Mouse (Mus musculus) hindbrain, embryonic 14.5 days (tissue): ENCODE data around the gene Hmgb4. TPM values are rescaled to one million over a fixed set of nuclear protein-coding genes. Genes with fewer than 3 reads are reported as not detected.

Experiments
- ATAC-seq: fragments of 200-750 bp; cut with Nextera tagmentation; 2 replicates; pipeline ENCODE4 v1.8.0; 2017; ENCODE audit warnings: moderate number of reproducible peaks, mild to moderate bottlenecking, moderate TSS enrichment, moderate library complexity; ENCODE audit not compliant: low FRiP score
- DNase-seq: peaks from one replicate; pipeline ENCODE4 v3.0.0-alpha.2; 2015; ENCODE audit warnings: low spot score
- H3K27ac ChIP-seq: fragments of 300-500 bp; sonication (generic); 2 replicates; pipeline ENCODE4 v1.5.1; 2014; ENCODE audit warnings: mild to moderate bottlenecking, moderate library complexity
- H3K27me3 ChIP-seq: fragments of 300-500 bp; sonication (generic); 2 replicates; pipeline ENCODE4 v1.6.1; 2014; ENCODE audit warnings: mild to moderate bottlenecking, low read length, mixed read lengths; ENCODE audit not compliant: control insufficient read depth, insufficient read depth
- H3K36me3 ChIP-seq: fragments of 300-500 bp; sonication (generic); replicated peaks from 2 replicates; pipeline ENCODE4 v1.6.1; 2014; ENCODE audit not compliant: control insufficient read depth, insufficient read depth
- H3K4me1 ChIP-seq: fragments of 300-500 bp; sonication (generic); replicated peaks from 2 replicates; pipeline ENCODE4 v1.6.1; 2014; ENCODE audit warnings: antibody characterized with exemption, low read length, mixed read lengths; ENCODE audit not compliant: control insufficient read depth, insufficient read depth
- H3K4me2 ChIP-seq: fragments of 300-500 bp; sonication (generic); replicated peaks from 2 replicates; pipeline ENCODE4 v1.6.1; 2014; ENCODE audit warnings: mild to moderate bottlenecking, moderate library complexity
- H3K4me3 ChIP-seq: fragments of 300-500 bp; sonication (generic); replicated peaks from 2 replicates; pipeline ENCODE4 v1.5.1; 2014; ENCODE audit warnings: mild to moderate bottlenecking, low read length
- H3K9ac ChIP-seq: fragments of 300-500 bp; sonication (generic); 2 replicates; pipeline ENCODE4 v1.6.1; 2014
- H3K9me3 ChIP-seq: fragments of 300-500 bp; sonication (generic); 2 replicates; pipeline ENCODE4 v1.6.1; 2016; ENCODE audit warnings: low read length; ENCODE audit not compliant: control insufficient read depth
- WGBS: fragments of 180-500 bp; shearing (Covaris S2); extraction: QIAGEN DNeasy Blood & Tissue Kit; methylation state at CpG from one replicate; pipeline ENCODE4 v1.1.7; 2014; 5-methylcytosine and 5-hydroxymethylcytosine counted together
- polyA plus RNA-seq: library from polyadenylated mRNA; unstranded; fragments of >200 nt; fragmentation: Nextera tagmentation; extraction: Ambion mirVana; gene quantifications from 2 replicates; pipeline ENCODE4 v1.2.1, GENCODE M21; 2014

Gene Hmgb4
- polyA plus RNA-seq, 1 experiment from 2014 or later: not detected

- H3K4me2 ChIP-seq: no peak overlapping the region
- no peaks in the 10 kb centered on the region for H3K9me3 ChIP-seq
- ATAC-seq (no peak), DNase-seq (peak; percentile 32)
- no peak overlapping the region for H3K9ac ChIP-seq
- WGBS: 53% methylated on average over 19 of the region's 19 CpGs
- H3K4me3 ChIP-seq: no peak overlapping the region
- peaks cover 20% of the 10 kb centered on the region; the same call in 1 of the 2 replicates for H3K4me1 ChIP-seq
- no peak overlapping the region for H3K27ac ChIP-seq
- no peaks in the 10 kb centered on the region for H3K27me3 ChIP-seq
- H3K36me3 ChIP-seq: no peaks in the 10 kb centered on the region
These were observed 10.2 kb upstream of the Hmgb4 start for GRCm38 (mm10) chr4:128270931-128271330.

GRCm38 (mm10) chr4:128270177-128270576, 9.4 kb upstream of the Hmgb4 start:
- peaks cover 20% of the 10 kb centered on the region; the same call in 1 of the 2 replicates for H3K4me1 ChIP-seq
- no peak overlapping the region for H3K27ac ChIP-seq
- no peak overlapping the region for H3K4me3 ChIP-seq
- H3K36me3 ChIP-seq: no peaks in the 10 kb centered on the region
- no peak overlapping the region for H3K9ac ChIP-seq
- ATAC-seq (no peak), DNase-seq (no peak)
- no peak overlapping the region for H3K4me2 ChIP-seq
- H3K9me3 ChIP-seq: no peaks in the 10 kb centered on the region
- 57% methylated on average over 10 of the region's 10 CpGs for WGBS
- no peaks in the 10 kb centered on the region for H3K27me3 ChIP-seq

DNA sequence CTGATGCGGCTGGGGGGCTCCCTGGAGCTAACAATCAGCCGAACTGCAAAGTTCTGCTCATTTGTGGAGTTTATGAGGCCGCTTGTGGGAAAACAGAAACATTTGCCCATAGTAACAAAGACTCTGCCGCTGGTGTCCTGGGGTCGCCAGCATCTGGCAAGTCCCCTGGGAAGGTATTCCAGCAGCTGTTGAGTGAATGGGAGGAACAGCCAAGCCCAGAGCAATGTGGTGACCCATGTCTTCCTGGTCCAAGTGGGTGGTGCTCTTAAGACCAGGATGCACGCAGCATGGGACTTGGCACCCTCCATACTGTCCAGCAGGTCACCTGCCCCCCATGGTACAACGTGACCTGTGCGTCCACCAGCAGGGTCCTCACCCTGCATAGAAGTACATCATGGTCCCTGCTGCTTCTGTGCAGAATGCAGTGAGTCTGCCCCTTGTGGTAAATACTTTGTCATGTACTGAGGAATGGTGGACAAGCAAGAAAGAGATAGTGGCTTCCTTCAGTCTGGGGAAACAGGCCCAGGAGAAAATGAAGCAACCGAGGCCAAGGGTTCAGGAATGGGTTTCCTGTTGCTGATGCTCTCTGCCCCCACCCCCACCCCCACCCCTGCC, 8.6 kb upstream of the Hmgb4 start:
- Histone ChIP-seq H3K9me3 (no peaks in the 10 kb centered on the region), H3K27me3 (no peaks in the 10 kb centered on the region), H3K27ac (no peak overlapping the region), H3K4me1 (peaks cover 20% of the 10 kb centered on the region; the same call in 1 of the 2 replicates), H3K36me3 (no peaks in the 10 kb centered on the region), H3K4me3 (no peak overlapping the region), H3K4me2 (no peak overlapping the region), H3K9ac (no peak overlapping the region)
- 83% methylated on average over 9 of the region's 9 CpGs for WGBS
- DNase-seq (no peak), ATAC-seq (no peak; the same call in 1 of the 2 replicates)

DNA sequence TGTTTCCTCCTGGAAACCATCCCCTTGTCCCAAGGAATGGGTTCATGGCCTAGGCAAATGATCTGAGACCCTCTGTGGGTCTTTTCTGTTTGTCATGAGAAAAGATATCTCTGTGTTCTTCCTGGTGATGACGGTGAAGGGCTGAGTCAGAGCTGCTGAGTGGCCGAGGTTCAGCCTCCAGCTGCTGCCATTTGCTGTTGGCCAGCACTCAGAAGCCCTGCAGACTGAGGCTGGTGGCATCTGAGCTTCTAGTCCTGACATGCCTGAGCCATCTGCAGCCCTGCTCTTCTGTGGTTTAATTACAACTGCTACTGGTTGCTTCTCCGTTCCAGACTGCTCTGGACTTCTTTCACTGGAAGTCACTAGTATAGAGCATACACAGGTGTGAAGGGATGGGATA, 4.6 kb upstream of the Hmgb4 start:
- H3K27ac ChIP-seq: no peak overlapping the region
- no peaks in the 10 kb centered on the region for H3K9me3 ChIP-seq
- no peak overlapping the region for H3K9ac ChIP-seq
- no peaks in the 10 kb centered on the region for H3K27me3 ChIP-seq
- no peak overlapping the region for H3K4me2 ChIP-seq
- H3K4me1 ChIP-seq: no peaks in the 10 kb centered on the region; the same call in 1 of the 2 replicates
- H3K4me3 ChIP-seq: no peak overlapping the region
- H3K36me3 ChIP-seq: no peaks in the 10 kb centered on the region
- ATAC-seq (no peak), DNase-seq (no peak)
- 75% methylated on average over 3 of the region's 3 CpGs for whole genome bisulfite sequencing

GRCm38 (mm10) chr4:128264491-128264890, 3.7 kb upstream of the Hmgb4 start:
- H3K9ac ChIP-seq: no peak overlapping the region
- H3K4me2 ChIP-seq: no peak overlapping the region
- no peak overlapping the region for H3K4me3 ChIP-seq
- no peak overlapping the region for H3K27ac ChIP-seq
- no peaks in the 10 kb centered on the region for H3K27me3 ChIP-seq
- ATAC-seq: no peak
- no peaks in the 10 kb centered on the region for H3K9me3 ChIP-seq
- no peaks in the 10 kb centered on the region for H3K4me1 ChIP-seq
- no peak for DNase-seq
- WGBS: 91% methylated on average over 5 of the region's 5 CpGs
- H3K36me3 ChIP-seq: no peaks in the 10 kb centered on the region

GRCm38 (mm10) chr4:128259211-128259610, 1.5 kb downstream of the Hmgb4 start:
- WGBS: 89% methylated on average over 5 of the region's 5 CpGs
- Histone ChIP-seq H3K9me3 (no peaks in the 10 kb centered on the region), H3K9ac (no peak overlapping the region), H3K36me3 (no peaks in the 10 kb centered on the region), H3K27ac (no peak overlapping the region), H3K4me2 (no peak overlapping the region), H3K4me3 (no peak overlapping the region), H3K27me3 (no peaks in the 10 kb centered on the region), H3K4me1 (no peaks in the 10 kb centered on the region)
- ATAC-seq: no peak
- DNase-seq: no peak

- ATAC-seq: no peak
- H3K4me1 ChIP-seq: no peaks in the 10 kb centered on the region
- DNase-seq: peak; percentile 51
- no peaks in the 10 kb centered on the region for H3K36me3 ChIP-seq
- H3K9ac ChIP-seq: no peak overlapping the region
- 11% methylated on average over 5 of the region's 5 CpGs for WGBS
- no peaks in the 10 kb centered on the region for H3K9me3 ChIP-seq
- no peak overlapping the region for H3K4me2 ChIP-seq
- H3K27me3 ChIP-seq: no peaks in the 10 kb centered on the region
- no peak overlapping the region for H3K27ac ChIP-seq
- H3K4me3 ChIP-seq: no peak overlapping the region
These were observed 12.1 kb downstream of the Hmgb4 start for GRCm38 (mm10) chr4:128248676-128249075.

DNA sequence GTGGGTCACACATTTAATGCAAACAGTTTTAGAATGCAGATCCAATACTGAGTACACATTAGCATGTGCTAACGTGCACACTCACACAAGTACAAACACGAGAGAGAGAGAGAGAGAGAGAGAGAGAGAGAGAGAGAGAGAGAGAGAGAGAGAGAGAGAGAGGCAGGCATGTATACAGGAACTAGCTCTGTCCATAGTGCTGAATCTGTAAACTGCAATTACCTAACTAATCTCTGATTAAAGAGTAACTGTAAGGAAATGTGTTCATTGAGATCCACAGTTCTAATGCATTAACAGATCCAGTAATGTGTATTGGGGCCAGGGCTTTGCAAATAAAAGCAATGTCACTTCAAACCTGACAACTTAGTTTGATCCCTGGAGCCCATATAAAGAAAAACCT, 15.6 kb downstream of the Hmgb4 start:
- WGBS: 53% methylated on average over 2 of the region's 2 CpGs
- H3K4me1 ChIP-seq: peaks cover 29% of the 10 kb centered on the region
- no peak overlapping the region for H3K9ac ChIP-seq
- no peak overlapping the region for H3K27ac ChIP-seq
- no peaks in the 10 kb centered on the region for H3K27me3 ChIP-seq
- no peaks in the 10 kb centered on the region for H3K36me3 ChIP-seq
- no peaks in the 10 kb centered on the region for H3K9me3 ChIP-seq
- H3K4me2 ChIP-seq: no peak overlapping the region
- H3K4me3 ChIP-seq: no peak overlapping the region
- DNase-seq (no peak), ATAC-seq (no peak)

DNA sequence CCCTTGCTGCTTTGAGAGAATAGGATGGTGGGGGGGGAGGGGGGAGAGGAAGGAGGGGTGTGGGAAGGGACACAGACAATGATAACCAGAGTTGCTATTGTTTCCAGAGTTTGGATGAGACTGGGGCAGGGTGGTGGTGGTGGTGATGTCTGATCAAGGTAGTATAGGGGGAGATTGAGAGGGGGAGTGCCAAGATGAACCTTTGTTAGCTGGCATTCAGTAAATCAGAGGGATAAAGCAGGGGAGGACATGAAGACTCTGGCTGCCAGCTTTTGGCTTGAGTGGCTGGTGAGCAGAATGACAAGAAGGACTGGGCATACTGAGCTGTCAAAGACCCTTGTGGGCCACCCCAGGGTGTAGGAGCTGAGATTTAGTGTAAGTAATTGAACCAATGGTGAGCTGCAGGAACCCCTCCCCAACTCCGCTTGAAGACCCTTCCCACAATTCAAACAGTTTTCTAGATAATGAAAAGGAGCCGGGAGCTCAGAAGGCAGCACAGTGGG, 18.9 kb downstream of the Hmgb4 start:
- Histone ChIP-seq H3K4me3 (no peak overlapping the region), H3K27ac (peak overlapping the region; percentile 65; the same call in 1 of the 2 replicates), H3K4me2 (no peak overlapping the region), H3K9ac (no peak overlapping the region), H3K4me1 (peaks cover 29% of the 10 kb centered on the region), H3K27me3 (no peaks in the 10 kb centered on the region), H3K9me3 (no peaks in the 10 kb centered on the region), H3K36me3 (no peaks in the 10 kb centered on the region)
- ATAC-seq (no peak; the same call in 1 of the 2 replicates), DNase-seq (no peak)
- WGBS: 25% methylated on average over 2 of the region's 2 CpGs
